23 mouse cellular contexts compared by ENCODE assay signal in genomic region chr3:53854261-53854660, GRCm38 (mm10). TPM values are rescaled to one million over a fixed set of nuclear protein-coding genes. Genes with fewer than 3 reads are reported as not detected.
"Had no signal": no experiment of that assay in that cellular context is flagged by ENCODE, and none has a peak within 500 bp of the region (broad histone marks: within the 10 kb centered on the region; RNA-seq: fewer than 3 reads in every experiment).

No protein-coding gene starts in this region.

- H3K9ac ChIP-seq: lung, embryonic 14.5 days; midbrain, embryonic 13.5 days; midbrain, embryonic 15.5 days; neural tube, embryonic 12.5 days; stomach, embryonic 15.5 days had no signal

- H3K27ac ChIP-seq: midbrain, embryonic 10.5 days; midbrain, embryonic 13.5 days; midbrain, embryonic 15.5 days; neural tube, embryonic 12.5 days; stomach, embryonic 15.5 days; stomach, postnatal 0 days had no signal

- H3K9me3 ChIP-seq: midbrain, embryonic 10.5 days; midbrain, embryonic 13.5 days; midbrain, embryonic 15.5 days; neural tube, embryonic 12.5 days; stomach, embryonic 15.5 days had no signal

- H3K27me3 ChIP-seq: midbrain, embryonic 13.5 days; midbrain, embryonic 15.5 days; neural tube, embryonic 12.5 days; stomach, embryonic 15.5 days had no signal

- H3K4me2 ChIP-seq: lung, embryonic 14.5 days; midbrain, embryonic 13.5 days; midbrain, embryonic 15.5 days; neural tube, embryonic 12.5 days; stomach, embryonic 15.5 days had no signal

- DNase-seq: lung, adult 18-20 months; lung, embryonic 14.5 days; lung, postnatal 10 days; lung, postnatal 4 days; right cerebral cortex, postnatal 14 days; thymus, adult 2 months; thymus, postnatal 25 days; thymus, postnatal 4 days had no signal

- H3K4me1 ChIP-seq: midbrain, embryonic 10.5 days; midbrain, embryonic 13.5 days; midbrain, embryonic 15.5 days; neural tube, embryonic 12.5 days; stomach, embryonic 15.5 days had no signal

- ATAC-seq: midbrain, embryonic 13.5 days; midbrain, embryonic 15.5 days had no signal

- H3K4me3 ChIP-seq: midbrain, embryonic 10.5 days; midbrain, embryonic 13.5 days; midbrain, embryonic 15.5 days; neural tube, embryonic 12.5 days; stomach, embryonic 15.5 days had no signal

RNA-seq across cellular contexts. Expression of gene Gm10985, which starts 9.4 kb away (rescaled TPM):
- total RNA-seq: megakaryocyte, adult 5-6 weeks; megakaryocyte-erythroid progenitor cell, adult 5-6 weeks; neutrophil, adult 5-6 weeks had no signal
- polyA plus RNA-seq: liver, embryonic 16.5 days; lung, embryonic 14.5 days; lung, embryonic 16.5 days; midbrain, embryonic 10.5 days; midbrain, embryonic 13.5 days; midbrain, embryonic 15.5 days; neural tube, embryonic 12.5 days; neural tube, embryonic 14.5 days; spleen, adult 2 months; stomach, embryonic 15.5 days; stomach, postnatal 0 days; testis, adult 2 months; thymus, adult 2 months; urinary bladder, adult 2 months had no signal
